Mouse (Mus musculus) bone marrow macrophage, adult 2 months (primary cell): ENCODE results near the gene Slc6a4. TPM values are rescaled to one million over a fixed set of nuclear protein-coding genes. Genes with fewer than 3 reads are reported as not detected.

ENCODE experiments used
- H3K27ac ChIP-seq: 2 replicates; pipeline ENCODE4 v1.5.1; 2012; ENCODE audit warnings: low read depth, low read length; ENCODE audit not compliant: insufficient read depth
- H3K4me1 ChIP-seq: 2 replicates; pipeline ENCODE4 v1.6.1; 2012; ENCODE audit warnings: low read length; ENCODE audit not compliant: control insufficient read depth, insufficient read depth
- H3K4me3 ChIP-seq: 2 replicates; pipeline ENCODE4 v1.5.1; 2012; ENCODE audit warnings: mild to moderate bottlenecking, low read length, moderate library complexity; ENCODE audit not compliant: insufficient read depth
- CTCF ChIP-seq: IDR thresholded peaks from 2 replicates; pipeline ENCODE4 v1.5.1; 2012; ENCODE audit warnings: low read depth, mild to moderate bottlenecking, low read length, moderate library complexity
- POLR2A ChIP-seq: IDR thresholded peaks from 2 replicates; pipeline ENCODE4 v1.6.1; 2012; ENCODE audit warnings: mild to moderate bottlenecking, low read depth, low read length, borderline replicate concordance
- polyA plus RNA-seq: library from polyadenylated mRNA; stranded (reverse); fragments of >200 nt; gene quantifications from 2 replicates; pipeline ENCODE4 v1.2.4, GENCODE M21; 2012; ENCODE audit not compliant: missing spikeins, insufficient read depth, insufficient read length

Slc6a4 gene
- polyA plus RNA-seq, 1 experiment, result not detected

DNA sequence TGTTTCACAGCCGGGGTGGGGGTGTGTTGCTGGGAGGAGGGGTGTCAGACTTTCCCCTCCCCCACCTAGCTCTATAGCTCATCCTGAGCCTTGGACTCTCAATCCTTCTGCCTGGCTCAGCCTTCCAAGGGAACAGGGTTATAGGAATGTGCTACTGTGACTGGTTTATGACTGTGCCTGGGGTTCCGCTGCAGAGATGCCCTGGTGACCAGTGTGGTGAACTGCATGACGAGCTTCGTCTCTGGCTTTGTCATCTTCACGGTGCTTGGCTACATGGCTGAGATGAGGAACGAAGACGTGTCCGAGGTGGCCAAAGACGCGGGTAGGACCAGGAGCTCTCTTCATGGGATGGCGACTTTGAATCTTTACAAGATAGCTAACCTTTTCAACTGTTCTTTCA is 19.6 kb downstream of the Slc6a4 start:
- no peaks in the 10 kb centered on the region for H3K4me1 ChIP-seq
- no peak overlapping the region for H3K4me3 ChIP-seq
- H3K27ac ChIP-seq, result no peak overlapping the region
- no peak for TF ChIP-seq CTCF
- TF ChIP-seq POLR2A, result no peak

DNA sequence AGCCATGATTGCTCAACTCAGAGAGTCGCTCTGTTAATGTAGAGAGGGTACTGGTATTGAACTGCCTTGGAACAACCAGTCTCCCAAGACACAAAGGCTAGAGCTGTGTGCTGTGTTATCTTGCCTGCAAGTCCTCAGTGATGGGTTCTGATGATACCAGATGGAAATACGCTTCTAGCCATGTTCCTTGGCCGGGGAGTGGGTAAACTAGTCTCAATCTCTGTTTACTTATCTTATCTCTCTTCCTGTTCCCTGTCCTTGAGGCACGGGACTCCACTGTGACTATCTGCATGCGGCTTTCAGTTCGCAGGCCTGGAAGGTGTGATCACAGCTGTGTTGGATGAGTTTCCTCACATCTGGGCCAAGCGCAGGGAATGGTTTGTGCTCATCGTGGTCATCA is 21.1 kb downstream of the Slc6a4 start:
- Histone ChIP-seq H3K4me3 (no peak overlapping the region), H3K4me1 (no peaks in the 10 kb centered on the region), H3K27ac (no peak overlapping the region)
- TF ChIP-seq POLR2A (no peak), CTCF (no peak)

DNA sequence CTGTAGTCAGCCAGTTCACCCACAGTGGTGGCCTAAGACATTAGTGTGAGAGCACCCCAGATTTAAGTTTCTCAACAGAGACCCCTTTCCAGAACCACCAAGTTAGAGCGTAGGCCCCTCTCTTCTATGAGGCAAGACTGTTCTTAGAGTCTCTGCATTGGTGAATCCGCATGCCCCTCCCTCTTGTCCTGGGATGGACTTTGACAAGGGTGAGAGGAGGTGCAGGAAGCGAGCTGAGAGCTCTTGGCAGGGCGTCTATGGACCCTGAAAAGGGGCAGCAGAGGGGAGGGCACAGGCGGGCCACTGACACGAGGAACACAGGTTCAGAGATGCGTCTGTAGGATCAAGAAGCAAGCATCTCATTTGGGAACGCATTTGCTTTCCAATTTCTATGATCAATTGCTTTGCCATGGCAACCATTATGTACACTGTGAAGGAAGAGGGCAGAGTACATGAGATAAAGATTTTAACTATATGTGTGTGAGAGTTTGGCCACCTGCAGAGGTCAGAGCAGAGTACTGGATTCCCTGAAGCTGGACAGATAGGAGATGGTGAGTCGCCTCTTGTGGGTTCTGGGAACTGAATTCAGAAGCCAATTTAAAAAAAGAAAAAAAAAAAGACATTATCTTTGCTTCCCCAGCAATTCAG is 23.5 kb downstream of the Slc6a4 start:
- Histone ChIP-seq H3K4me1 (no peaks in the 10 kb centered on the region), H3K27ac (no peak overlapping the region), H3K4me3 (no peak overlapping the region)
- TF ChIP-seq POLR2A (no peak), CTCF (no peak)

DNA sequence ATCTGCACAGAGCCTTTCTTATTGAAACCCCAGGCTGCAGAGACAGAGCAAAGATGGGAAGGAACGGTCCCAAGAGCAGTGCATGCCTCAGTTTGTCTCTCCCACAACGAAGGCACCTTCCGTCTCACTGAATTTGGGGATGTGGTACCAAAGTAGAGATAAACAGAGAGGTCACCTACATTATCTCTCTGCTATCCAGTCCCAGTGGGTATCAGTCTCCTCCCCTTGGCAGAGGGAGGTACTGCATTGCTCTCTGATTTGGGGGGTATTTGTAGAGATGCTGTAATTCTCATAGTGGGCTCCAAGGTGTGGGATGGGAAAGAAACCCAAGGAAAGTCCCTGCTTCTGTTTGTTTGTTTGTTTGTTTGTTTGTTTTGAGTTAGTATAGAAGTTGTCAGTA is 28.2 kb downstream of the Slc6a4 start:
- Histone ChIP-seq H3K4me1 (peaks cover 15% of the 10 kb centered on the region), H3K4me3 (no peak overlapping the region), H3K27ac (no peak overlapping the region)
- TF ChIP-seq POLR2A, result no peak
- TF ChIP-seq CTCF, result no peak

DNA sequence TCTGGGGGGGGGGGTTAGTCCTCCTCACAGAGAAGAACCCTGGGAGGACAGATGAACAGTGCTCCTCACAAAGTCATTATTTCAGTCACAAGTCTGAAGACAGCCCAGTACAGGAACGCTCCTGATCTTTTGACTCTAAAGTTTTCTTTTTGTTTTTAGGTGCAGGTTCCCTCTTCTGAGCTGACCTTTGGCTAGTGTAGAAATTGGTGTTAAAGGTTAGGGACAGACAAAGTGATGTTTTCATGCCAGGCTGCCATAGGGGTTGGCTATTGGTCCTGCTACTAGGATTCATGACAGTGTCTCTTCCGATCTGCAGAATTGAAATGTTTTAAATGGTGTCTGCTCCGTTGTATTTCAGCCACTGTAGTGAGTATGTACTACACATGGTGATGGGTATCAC is 29.8 kb downstream of the Slc6a4 start:
- Histone ChIP-seq H3K27ac (no peak overlapping the region), H3K4me3 (no peak overlapping the region), H3K4me1 (peaks cover 16% of the 10 kb centered on the region)
- no peak for TF ChIP-seq POLR2A

DNA sequence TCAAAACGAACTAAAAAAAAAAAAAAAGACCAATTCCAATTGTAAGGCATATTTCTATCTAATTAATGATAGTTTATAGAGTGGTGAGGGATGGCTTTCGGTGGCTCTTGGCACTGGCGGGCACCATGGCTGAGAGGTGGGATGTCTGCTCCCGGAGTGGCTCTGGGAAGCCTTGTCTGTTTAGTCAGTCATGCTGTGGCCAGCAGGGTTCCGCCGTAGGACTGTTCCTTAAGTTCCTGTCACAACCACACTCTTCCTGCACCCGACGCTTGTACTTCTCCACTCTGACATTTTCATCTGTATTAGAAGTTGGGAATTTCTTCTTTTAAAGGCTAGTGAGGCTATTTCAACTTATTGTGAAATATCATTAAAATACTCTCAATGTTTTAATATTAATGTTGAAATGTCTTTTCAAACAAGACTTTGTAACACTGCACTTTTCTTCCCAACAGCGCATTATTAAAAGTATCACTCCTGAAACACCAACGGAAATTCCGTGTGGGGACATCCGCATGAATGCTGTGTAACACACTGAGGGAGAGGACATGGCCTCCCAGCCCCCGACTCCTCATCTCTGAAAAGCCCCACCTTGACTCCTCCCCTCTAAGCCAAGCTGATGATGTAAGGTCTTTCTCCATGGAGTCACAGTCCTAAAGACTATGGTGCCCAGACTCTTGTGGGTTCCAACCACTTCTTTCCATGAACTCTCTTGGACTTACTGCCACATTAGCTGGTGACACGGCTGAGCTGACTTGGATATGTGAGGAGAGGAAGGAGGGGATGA is 32.9 kb downstream of the Slc6a4 start:
- H3K27ac ChIP-seq, result no peak overlapping the region
- no peak overlapping the region for H3K4me3 ChIP-seq
- TF ChIP-seq POLR2A (no peak), CTCF (no peak)
- peaks cover 16% of the 10 kb centered on the region for H3K4me1 ChIP-seq

DNA sequence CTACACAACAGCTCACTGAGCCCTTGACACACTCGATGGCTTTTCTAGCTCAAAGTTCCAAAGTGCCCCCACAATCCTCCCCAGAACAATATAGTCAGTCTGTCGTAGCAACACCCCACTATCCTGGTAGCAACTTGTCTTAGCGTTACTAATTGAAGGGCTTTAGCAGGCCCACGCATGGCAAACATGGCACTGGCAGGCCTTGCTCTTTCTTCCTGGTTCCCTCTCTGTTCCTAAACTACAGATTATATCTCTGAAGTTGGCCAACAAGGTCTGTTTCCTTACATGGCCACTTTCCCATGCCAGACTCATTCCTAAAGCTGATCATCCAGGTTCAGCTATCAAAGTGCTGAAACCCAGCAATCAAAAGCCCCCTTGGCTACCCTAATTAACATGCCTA is 43.5 kb downstream of the Slc6a4 start:
- no peak for TF ChIP-seq CTCF
- no peak for TF ChIP-seq POLR2A
- no peak overlapping the region for H3K4me3 ChIP-seq
- H3K4me1 ChIP-seq, result no peaks in the 10 kb centered on the region
- no peak overlapping the region for H3K27ac ChIP-seq

DNA sequence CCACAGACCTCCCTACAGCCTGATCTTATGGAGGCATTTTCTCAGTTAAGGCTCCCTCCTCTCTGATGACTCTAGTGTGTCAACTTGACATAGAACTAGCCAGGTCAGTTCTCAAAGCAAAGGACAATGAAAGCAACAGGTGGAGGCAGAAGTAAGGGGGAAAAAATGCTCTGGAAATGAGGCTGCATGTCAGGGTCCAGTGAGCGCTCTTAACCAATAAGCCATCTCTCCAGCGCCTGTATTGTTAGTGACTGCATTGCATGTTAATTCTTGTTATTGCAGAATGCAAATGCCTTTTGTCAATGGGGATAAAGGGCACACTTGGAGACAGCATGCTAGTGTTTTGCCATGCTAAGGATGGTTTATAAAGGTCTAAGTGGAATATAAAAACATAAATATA is 44.4 kb downstream of the Slc6a4 start:
- Histone ChIP-seq H3K4me1 (no peaks in the 10 kb centered on the region), H3K4me3 (no peak overlapping the region), H3K27ac (no peak overlapping the region)
- TF ChIP-seq POLR2A, result no peak
- no peak for TF ChIP-seq CTCF

DNA sequence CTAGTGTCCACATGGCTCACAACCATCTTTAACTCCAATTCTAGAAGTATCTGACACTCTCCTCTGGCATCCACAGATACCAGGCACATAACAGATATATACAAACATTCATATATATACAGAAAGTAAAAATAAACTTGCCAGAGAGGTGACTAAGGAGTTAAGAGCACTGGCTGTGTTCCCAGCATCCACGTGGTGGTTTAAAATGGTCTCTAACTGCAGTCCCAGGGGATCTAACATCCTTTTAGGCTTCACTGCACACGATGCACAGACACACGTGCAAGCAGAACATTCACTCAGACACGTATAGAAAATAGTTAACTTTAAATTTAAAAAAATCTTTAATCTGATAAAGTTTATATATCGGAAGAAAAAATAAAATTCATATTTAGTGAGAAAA is 63.5 kb downstream of the Slc6a4 start:
- no peaks in the 10 kb centered on the region for H3K4me1 ChIP-seq
- H3K27ac ChIP-seq, result no peak overlapping the region
- TF ChIP-seq CTCF, result no peak
- TF ChIP-seq POLR2A, result no peak
- H3K4me3 ChIP-seq, result no peak overlapping the region

DNA sequence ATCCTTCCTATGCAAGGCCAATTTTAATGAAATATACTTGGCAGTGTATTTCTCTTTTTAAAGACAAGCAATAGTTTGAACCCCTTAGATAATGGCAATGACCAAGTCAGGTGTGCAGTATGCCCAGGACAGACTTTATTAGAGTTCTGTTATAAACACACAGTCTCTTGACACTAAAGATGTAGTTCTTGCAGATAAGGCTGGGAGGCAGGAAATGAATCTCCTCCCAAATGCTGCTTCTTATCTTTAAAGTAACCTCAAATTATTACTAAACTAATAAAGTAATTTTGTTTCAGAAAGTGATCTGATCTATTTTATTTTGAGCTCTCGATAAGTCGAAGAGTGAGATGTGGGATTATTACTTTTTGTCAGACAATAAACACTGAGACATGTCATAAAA is 65.0 kb downstream of the Slc6a4 start:
- Histone ChIP-seq H3K4me1 (no peaks in the 10 kb centered on the region), H3K27ac (no peak overlapping the region), H3K4me3 (no peak overlapping the region)
- TF ChIP-seq CTCF (no peak), POLR2A (no peak)
